Mouse (Mus musculus) olfactory bulb, adult 2 months (tissue): Measurements from ENCODE around the gene Notch1. TPM values are rescaled to one million over a fixed set of nuclear protein-coding genes. Genes with fewer than 3 reads are reported as not detected.

ENCODE experiments used
- H3K27ac ChIP-seq: fragments of 200-500 bp; 2 replicates; pipeline ENCODE4 v1.5.1; 2012; ENCODE audit warnings: low read depth, low read length; ENCODE audit not compliant: insufficient read depth
- H3K4me1 ChIP-seq: fragments of 200-500 bp; 2 replicates; pipeline ENCODE4 v1.6.1; 2012; ENCODE audit warnings: low read length; ENCODE audit not compliant: control insufficient read depth, insufficient read depth
- H3K4me3 ChIP-seq: fragments of 200-500 bp; 2 replicates; pipeline ENCODE4 v1.5.1; 2012; ENCODE audit warnings: mild to moderate bottlenecking, low read depth, low read length, moderate library complexity; ENCODE audit not compliant: insufficient read depth
- CTCF ChIP-seq: fragments of 200-500 bp; IDR thresholded peaks from 2 replicates; pipeline ENCODE4 v1.5.1; 2012; ENCODE audit warnings: low read depth, mild to moderate bottlenecking, low read length, moderate library complexity; ENCODE audit not compliant: insufficient read depth
- POLR2A ChIP-seq: fragments of 200-500 bp; IDR thresholded peaks from 2 replicates; pipeline ENCODE4 v1.6.1; 2012; ENCODE audit warnings: mild to moderate bottlenecking, low read depth, low read length, moderate library complexity; ENCODE audit not compliant: insufficient read depth
- WGBS: fragments of 180-500 bp; shearing (Covaris S2); methylation state at CpG from one replicate; pipeline ENCODE4 v1.1.7; 2018; 5-methylcytosine and 5-hydroxymethylcytosine counted together
- polyA plus RNA-seq: library from polyadenylated mRNA; stranded (reverse); fragments of >200 nt; gene quantifications from 2 replicates; pipeline ENCODE4 v1.2.4, GENCODE M21; 2012; ENCODE audit warnings: low replicate concordance; ENCODE audit not compliant: missing spikeins, insufficient read depth, insufficient read length

The Notch1 gene
- polyA plus RNA-seq, 1 experiment = not detected

- Histone ChIP-seq H3K4me1 (peaks cover 73% of the 10 kb centered on the region), H3K27ac (no peak overlapping the region), H3K4me3 (no peak overlapping the region)
- 62% methylated on average over 8 of the region's 8 CpGs for WGBS
- TF ChIP-seq POLR2A = no peak
- TF ChIP-seq CTCF = no peak
Observed at GRCm38 (mm10) chr2:26498694-26499093, 17.8 kb downstream of the Notch1 start.

GRCm38 (mm10) chr2:26497861-26498533 lies 18.5 kb downstream of the Notch1 start:
- no peak for TF ChIP-seq CTCF
- TF ChIP-seq POLR2A = no peak
- Histone ChIP-seq H3K27ac (no peak overlapping the region), H3K4me3 (no peak overlapping the region), H3K4me1 (peaks cover 73% of the 10 kb centered on the region)
- 61% methylated on average over 11 of the region's 11 CpGs for WGBS

- whole genome bisulfite sequencing = 74% methylated on average over 3 of the region's 3 CpGs
- Histone ChIP-seq H3K27ac (no peak overlapping the region), H3K4me3 (no peak overlapping the region), H3K4me1 (peaks cover 69% of the 10 kb centered on the region)
- TF ChIP-seq CTCF (no peak), POLR2A (no peak)
Observed at GRCm38 (mm10) chr2:26496451-26496850, 20.0 kb downstream of the Notch1 start.

DNA sequence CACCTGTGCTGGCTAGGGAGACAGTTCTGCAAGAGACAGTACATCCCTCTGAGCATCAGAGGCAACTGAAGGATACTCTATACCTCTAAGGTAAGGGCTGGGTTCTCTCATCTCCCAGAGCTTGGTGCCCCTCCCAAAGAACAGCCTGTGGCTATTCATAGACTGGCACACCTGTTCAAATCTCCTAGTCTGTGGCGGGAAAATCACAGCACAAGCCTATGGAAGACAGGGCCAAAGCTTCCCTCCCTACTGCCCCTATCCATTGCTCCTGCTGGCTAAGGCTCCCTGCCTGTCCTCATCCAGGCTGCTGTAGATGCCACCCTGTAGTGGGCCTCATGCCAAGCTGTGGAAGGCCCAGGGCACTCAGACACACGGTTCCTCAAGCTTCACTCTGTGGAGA lies 20.8 kb downstream of the Notch1 start:
- Histone ChIP-seq H3K4me3 (no peak overlapping the region), H3K27ac (no peak overlapping the region), H3K4me1 (peaks cover 67% of the 10 kb centered on the region)
- no peak for TF ChIP-seq POLR2A
- TF ChIP-seq CTCF = no peak
- 59% methylated on average over 2 of the region's 2 CpGs for WGBS

- Histone ChIP-seq H3K4me1 (peaks cover 67% of the 10 kb centered on the region), H3K27ac (no peak overlapping the region), H3K4me3 (no peak overlapping the region)
- TF ChIP-seq CTCF = no peak
- no peak for TF ChIP-seq POLR2A
- 79% methylated on average over 5 of the region's 5 CpGs for WGBS
Observed at GRCm38 (mm10) chr2:26494991-26495390, 21.5 kb downstream of the Notch1 start.

DNA sequence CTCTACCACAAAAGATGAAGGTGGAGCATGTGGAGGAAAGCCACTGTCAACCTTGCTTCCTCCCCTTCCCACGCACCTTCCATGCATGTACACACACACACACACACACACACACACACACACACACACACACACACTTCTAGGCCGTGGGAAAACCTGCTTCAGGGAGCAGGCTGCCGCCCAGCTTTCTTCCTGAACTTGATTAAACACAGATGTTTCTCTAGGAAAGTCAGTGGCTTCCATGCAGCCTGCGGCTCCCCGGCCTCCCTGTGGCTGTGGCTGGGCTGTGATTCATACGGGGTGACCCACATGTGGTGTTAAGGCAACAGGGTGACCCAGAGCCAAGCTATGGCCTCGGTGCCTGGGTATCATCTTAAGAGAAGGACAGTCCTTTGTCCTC lies 22.1 kb downstream of the Notch1 start:
- Histone ChIP-seq H3K4me1 (peaks cover 69% of the 10 kb centered on the region), H3K4me3 (no peak overlapping the region), H3K27ac (no peak overlapping the region)
- WGBS = 23% methylated on average over 7 of the region's 7 CpGs
- TF ChIP-seq POLR2A (no peak), CTCF (no peak)

- Histone ChIP-seq H3K4me1 (peaks cover 80% of the 10 kb centered on the region), H3K27ac (peak overlapping the region; percentile 28), H3K4me3 (no peak overlapping the region)
- WGBS = 23% methylated on average over 9 of the region's 9 CpGs
- TF ChIP-seq CTCF (no peak), POLR2A (no peak)
Observed at GRCm38 (mm10) chr2:26493021-26493781, 23.3 kb downstream of the Notch1 start.

DNA sequence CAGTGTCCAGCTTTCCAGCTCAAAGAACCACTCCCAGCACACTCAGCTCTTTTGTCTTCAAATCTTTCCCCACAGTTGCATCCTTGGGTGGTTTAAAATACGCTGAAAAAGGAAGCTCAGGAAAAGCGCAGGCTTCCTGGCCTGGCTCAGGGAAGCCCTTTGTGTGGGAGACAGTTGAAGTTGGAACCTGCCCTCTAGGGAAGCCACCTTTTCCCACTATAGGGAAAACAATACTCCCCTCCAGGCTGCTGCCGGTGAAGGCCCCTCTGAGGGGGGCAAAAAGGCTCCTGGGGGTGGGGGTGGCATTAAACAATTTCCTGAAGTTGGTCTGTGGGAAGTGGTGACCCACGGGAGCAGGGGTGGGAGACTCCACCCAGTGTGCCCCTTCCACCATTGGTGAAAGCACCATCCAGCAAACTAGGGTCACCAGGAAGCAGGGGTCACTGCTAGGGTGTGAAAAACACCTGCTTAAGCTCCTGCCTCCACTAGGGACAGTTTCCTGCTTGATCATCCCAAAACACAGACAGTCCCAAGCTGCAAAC lies 25.6 kb downstream of the Notch1 start:
- peaks cover 83% of the 10 kb centered on the region for H3K4me1 ChIP-seq
- H3K4me3 ChIP-seq = no peak overlapping the region
- WGBS = 58% methylated on average over 4 of the region's 4 CpGs
- TF ChIP-seq POLR2A (no peak), CTCF (no peak)
- no peak overlapping the region for H3K27ac ChIP-seq

DNA sequence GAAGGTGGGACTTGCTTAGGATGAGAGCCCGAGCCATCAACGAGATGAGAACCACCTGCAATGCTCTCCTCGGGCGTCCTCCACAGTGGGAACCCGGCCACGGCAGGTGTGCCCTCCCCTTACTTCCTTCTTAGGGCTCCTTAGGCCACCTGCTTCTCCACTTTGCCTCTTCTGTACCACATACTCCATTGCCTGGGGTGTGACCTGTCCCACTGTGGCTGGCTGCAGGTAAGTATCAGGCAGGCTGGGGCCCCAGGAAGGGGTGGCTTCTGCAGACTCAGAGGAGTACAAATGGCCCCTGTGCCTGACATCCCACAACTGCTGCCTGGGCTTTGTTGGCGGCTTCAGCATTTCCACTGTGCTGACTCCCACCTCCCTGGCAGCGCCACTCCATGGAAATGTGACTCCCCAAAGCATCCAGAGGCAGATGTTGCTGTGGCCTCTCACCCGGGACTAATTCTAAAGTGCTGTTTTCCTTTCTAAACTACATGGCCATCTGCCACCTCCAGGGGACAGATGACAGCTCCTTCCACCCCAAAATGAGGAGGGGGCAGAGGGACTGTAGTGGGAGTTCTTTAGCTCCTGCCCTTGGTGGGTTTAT lies 27.8 kb downstream of the Notch1 start:
- Histone ChIP-seq H3K27ac (peak overlapping the region; percentile 57; the same call in 1 of the 2 replicates), H3K4me1 (peaks cover 81% of the 10 kb centered on the region)

More for the DNA sequence above, 27.8 kb downstream of the Notch1 start:
- no peak for TF ChIP-seq CTCF
- H3K4me3 ChIP-seq = no peak overlapping the region
- WGBS = 58% methylated on average over 9 of the region's 9 CpGs
